Mouse (Mus musculus) lung, embryonic 14.5 days (tissue): ENCODE results near the gene Crtam. TPM values are rescaled to one million over a fixed set of nuclear protein-coding genes. Genes with fewer than 3 reads are reported as not detected.

Source experiments
- ATAC-seq: fragments of 200-750 bp; cut with Nextera tagmentation; 2 replicates; pipeline ENCODE4 v1.8.0; 2017; ENCODE audit warnings: mild to moderate bottlenecking, moderate TSS enrichment, moderate library complexity; ENCODE audit not compliant: insufficient read depth
- DNase-seq: peaks from one replicate; pipeline ENCODE4 v3.0.0-alpha.2; 2015
- H3K27ac ChIP-seq: fragments of 300-500 bp; sonication (generic); 2 replicates; pipeline ENCODE4 v1.5.1; 2014; ENCODE audit warnings: low read depth, mild to moderate bottlenecking, moderate library complexity
- H3K27me3 ChIP-seq: fragments of 300-500 bp; sonication (generic); 2 replicates; pipeline ENCODE4 v1.6.1; 2014; ENCODE audit warnings: low read length, control low read depth; ENCODE audit not compliant: insufficient read depth
- H3K36me3 ChIP-seq: fragments of 300-500 bp; sonication (generic); 2 replicates; pipeline ENCODE4 v1.6.1; 2014; ENCODE audit warnings: control low read depth; ENCODE audit not compliant: insufficient read depth
- H3K4me1 ChIP-seq: fragments of 300-500 bp; sonication (generic); 2 replicates; pipeline ENCODE4 v1.6.1; 2014; ENCODE audit warnings: antibody characterized with exemption, control low read depth; ENCODE audit not compliant: insufficient read depth
- H3K4me2 ChIP-seq: fragments of 300-500 bp; sonication (generic); 2 replicates; pipeline ENCODE4 v1.6.1; 2014; ENCODE audit warnings: mild to moderate bottlenecking
- H3K4me3 ChIP-seq: fragments of 300-500 bp; sonication (generic); 2 replicates; pipeline ENCODE4 v1.5.1; 2014; ENCODE audit warnings: low read depth, low read length
- H3K9ac ChIP-seq: fragments of 300-500 bp; sonication (generic); 2 replicates; pipeline ENCODE4 v1.6.1; 2014
- H3K9me3 ChIP-seq: fragments of 300-500 bp; sonication (generic); 2 replicates; pipeline ENCODE4 v1.6.1; 2016; ENCODE audit warnings: low read depth, low read length, control low read depth
- CTCF ChIP-seq: IDR thresholded peaks from 2 replicates; pipeline ENCODE4 v1.5.1; 2016; ENCODE audit warnings: antibody characterized with exemption, low read depth
- WGBS: fragments of 180-500 bp; shearing (Covaris S2); extraction: QIAGEN DNeasy Blood & Tissue Kit; methylation state at CpG from one replicate; pipeline ENCODE4 v1.1.7; 2014; 5-methylcytosine and 5-hydroxymethylcytosine counted together
- polyA plus RNA-seq: library from polyadenylated mRNA; unstranded; fragments of >200 nt; fragmentation: Nextera tagmentation; extraction: Ambion mirVana; gene quantifications from 2 replicates; pipeline ENCODE4 v1.2.1, GENCODE M21; 2014

Crtam gene
- polyA plus RNA-seq, 1 experiment from 2014 or later: 0.09 TPM

DNA sequence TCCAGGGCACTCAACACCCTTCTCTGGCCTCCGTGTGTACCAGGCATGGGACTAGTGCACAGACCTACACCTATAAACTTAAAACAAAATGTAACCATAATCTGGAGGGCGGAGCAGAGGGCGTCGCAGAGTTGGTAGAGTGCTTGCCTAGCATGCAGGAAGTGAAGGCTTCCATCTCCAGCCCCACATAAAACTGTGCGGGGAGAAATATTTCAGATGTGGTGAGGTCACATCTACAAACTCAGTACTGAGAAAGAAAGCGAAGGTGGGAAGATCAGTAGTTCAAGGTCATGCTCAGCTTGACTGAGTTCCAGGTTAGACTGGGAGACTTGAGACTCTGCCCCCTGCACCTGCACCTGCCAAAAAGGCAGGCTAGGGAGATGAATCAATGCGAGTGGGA is 43.8 kb upstream of the Crtam start:
- no peak for ATAC-seq
- Histone ChIP-seq H3K9ac (no peak overlapping the region), H3K27ac (no peak overlapping the region), H3K4me2 (no peak overlapping the region), H3K4me1 (peaks cover 10% of the 10 kb centered on the region; the same call in 1 of the 2 replicates), H3K9me3 (no peaks in the 10 kb centered on the region), H3K4me3 (no peak overlapping the region), H3K36me3 (no peaks in the 10 kb centered on the region), H3K27me3 (no peaks in the 10 kb centered on the region)
- DNase-seq: no peak
- TF ChIP-seq CTCF: no peak
- 92% methylated on average over 7 of the region's 7 CpGs for WGBS

DNA sequence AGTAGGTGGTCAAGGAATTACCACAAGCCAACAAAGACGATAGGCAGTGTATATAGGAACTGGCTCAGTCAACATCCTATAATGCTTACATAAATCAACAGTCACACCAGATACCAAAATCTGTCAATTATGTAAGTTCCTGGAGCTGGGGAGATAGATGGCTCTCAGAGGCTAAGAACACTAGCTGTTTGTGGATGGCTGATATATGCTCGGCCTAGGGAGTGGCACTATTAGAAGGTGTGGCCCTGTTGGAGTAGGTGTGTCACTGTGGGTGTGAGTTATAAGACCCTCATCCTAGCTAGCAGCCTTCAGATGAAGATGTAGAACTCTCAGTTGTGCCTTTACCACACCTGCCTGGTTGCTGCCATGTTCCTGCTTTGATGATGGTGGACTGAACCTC is 43.2 kb upstream of the Crtam start:
- peaks cover 10% of the 10 kb centered on the region; the same call in 1 of the 2 replicates for H3K4me1 ChIP-seq
- H3K27me3 ChIP-seq: no peaks in the 10 kb centered on the region
- DNase-seq (no peak), ATAC-seq (no peak)
- no peak overlapping the region for H3K27ac ChIP-seq
- 85% methylated on average over 2 of the region's 2 CpGs for WGBS
- no peak overlapping the region for H3K4me2 ChIP-seq
- no peak overlapping the region for H3K4me3 ChIP-seq
- no peak overlapping the region for H3K9ac ChIP-seq
- TF ChIP-seq CTCF: no peak
- no peaks in the 10 kb centered on the region for H3K36me3 ChIP-seq
- H3K9me3 ChIP-seq: no peaks in the 10 kb centered on the region

- no peak overlapping the region for H3K4me3 ChIP-seq
- peak; percentile 91 for DNase-seq
- WGBS: 11% methylated on average over 3 of the region's 3 CpGs
- peak; percentile 93 for TF ChIP-seq CTCF
- no peaks in the 10 kb centered on the region for H3K4me1 ChIP-seq
- ATAC-seq: no peak
- no peak overlapping the region for H3K27ac ChIP-seq
- H3K9me3 ChIP-seq: no peaks in the 10 kb centered on the region
- H3K9ac ChIP-seq: no peak overlapping the region
- H3K4me2 ChIP-seq: no peak overlapping the region
- no peaks in the 10 kb centered on the region for H3K27me3 ChIP-seq
- no peaks in the 10 kb centered on the region for H3K36me3 ChIP-seq
Measured at GRCm38 (mm10) chr9:41044626-41045025, 40.2 kb upstream of the Crtam start.

GRCm38 (mm10) chr9:41043641-41044040 is 39.2 kb upstream of the Crtam start:
- Histone ChIP-seq H3K27ac (no peak overlapping the region), H3K36me3 (no peaks in the 10 kb centered on the region), H3K9me3 (no peaks in the 10 kb centered on the region), H3K9ac (no peak overlapping the region), H3K27me3 (no peaks in the 10 kb centered on the region), H3K4me2 (no peak overlapping the region), H3K4me1 (no peaks in the 10 kb centered on the region), H3K4me3 (no peak overlapping the region)
- 81% methylated on average over 5 of the region's 5 CpGs for WGBS
- no peak for DNase-seq
- ATAC-seq: no peak
- no peak for TF ChIP-seq CTCF

- DNase-seq: no peak
- ATAC-seq: no peak
- Histone ChIP-seq H3K9me3 (no peaks in the 10 kb centered on the region), H3K4me3 (no peak overlapping the region), H3K27me3 (no peaks in the 10 kb centered on the region), H3K9ac (no peak overlapping the region), H3K4me2 (no peak overlapping the region), H3K4me1 (no peaks in the 10 kb centered on the region), H3K36me3 (no peaks in the 10 kb centered on the region), H3K27ac (no peak overlapping the region)
- 71% methylated on average over 3 of the region's 3 CpGs for WGBS
- TF ChIP-seq CTCF: no peak
Measured at GRCm38 (mm10) chr9:41041404-41041803, 37.0 kb upstream of the Crtam start.

DNA sequence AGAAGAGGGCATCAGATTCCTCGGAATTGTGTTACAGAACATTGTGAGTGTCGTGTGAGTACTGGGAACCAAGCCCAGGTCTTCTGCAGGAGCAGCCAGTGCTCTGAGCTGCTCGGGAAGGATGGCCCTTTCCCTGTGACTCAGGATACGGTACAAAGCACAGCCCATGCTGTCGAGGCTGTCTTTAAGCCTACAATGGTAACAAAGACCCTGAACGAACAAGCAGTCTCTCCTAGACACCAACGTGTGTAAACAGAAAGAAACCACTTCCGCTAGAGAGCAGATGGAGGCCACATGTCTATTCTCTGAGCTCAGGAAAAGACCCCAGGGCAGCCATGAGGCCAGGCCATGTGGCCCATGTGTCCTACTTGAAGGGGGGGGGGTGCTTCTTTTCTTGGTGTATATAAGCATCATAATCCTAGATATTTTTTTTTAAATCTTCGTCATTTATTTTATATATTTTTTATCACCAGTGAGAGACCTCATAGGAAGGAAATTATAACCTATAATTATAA is 33.8 kb upstream of the Crtam start:
- no peak for TF ChIP-seq CTCF
- Histone ChIP-seq H3K27ac (no peak overlapping the region), H3K4me1 (no peaks in the 10 kb centered on the region), H3K27me3 (no peaks in the 10 kb centered on the region), H3K36me3 (no peaks in the 10 kb centered on the region), H3K4me3 (no peak overlapping the region), H3K9ac (no peak overlapping the region), H3K4me2 (no peak overlapping the region), H3K9me3 (no peaks in the 10 kb centered on the region)
- DNase-seq (peak; percentile 16), ATAC-seq (no peak)
- WGBS: 41% methylated on average over 9 of the region's 9 CpGs

- Histone ChIP-seq H3K36me3 (no peaks in the 10 kb centered on the region), H3K9ac (no peak overlapping the region), H3K27ac (peak overlapping the region; percentile 31; the same call in 1 of the 2 replicates), H3K4me1 (no peaks in the 10 kb centered on the region), H3K4me2 (peak overlapping the region; percentile 48), H3K9me3 (no peaks in the 10 kb centered on the region), H3K27me3 (no peaks in the 10 kb centered on the region), H3K4me3 (no peak overlapping the region)
- TF ChIP-seq CTCF: no peak
- peak; percentile 76 for ATAC-seq
- 13% methylated on average over 18 of the region's 18 CpGs for WGBS
- peak; percentile 61 for DNase-seq
Measured at GRCm38 (mm10) chr9:41031590-41032489, 27.4 kb upstream of the Crtam start.
